Mouse (Mus musculus) telencephalon, adult 2 months (tissue): ENCODE measurements around the gene Gm49630.
"Not testable (repeated sequence)": the region's sequence is repeated elsewhere in the genome, so short reads cannot be mapped to it uniquely, and the experiment has no call there.

Experiments used
- DNase-seq: peaks from one replicate; pipeline ENCODE4 v3.0.0-alpha.2; 2011; ENCODE audit warnings: low read depth, low spot score

Gm49630 gene

DNA sequence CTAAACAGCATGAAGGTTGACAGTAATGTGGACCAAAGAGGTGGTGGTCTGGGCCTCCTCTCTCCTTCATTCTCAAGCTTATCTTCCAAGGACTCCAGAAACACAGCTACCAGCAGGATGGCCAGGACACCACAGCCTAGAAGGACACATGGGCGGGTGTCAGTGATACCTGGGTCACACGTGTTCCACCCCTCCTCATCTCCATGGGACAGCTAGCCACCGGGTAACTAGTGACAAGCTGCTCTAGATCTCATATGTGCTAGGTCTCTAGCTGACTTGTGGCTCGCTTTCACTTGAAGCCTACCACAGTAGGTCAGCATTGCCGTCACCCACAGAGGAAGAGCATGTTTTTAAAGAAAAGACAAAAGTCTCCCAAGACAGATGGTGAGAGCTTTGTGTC lies at the start of gene Gm49630:
Gene Gm49630, minus strand, starts transcription at position 101 of the 400 bp plus-strand sequence.
- DNase-seq: not testable (repeated sequence)

DNA sequence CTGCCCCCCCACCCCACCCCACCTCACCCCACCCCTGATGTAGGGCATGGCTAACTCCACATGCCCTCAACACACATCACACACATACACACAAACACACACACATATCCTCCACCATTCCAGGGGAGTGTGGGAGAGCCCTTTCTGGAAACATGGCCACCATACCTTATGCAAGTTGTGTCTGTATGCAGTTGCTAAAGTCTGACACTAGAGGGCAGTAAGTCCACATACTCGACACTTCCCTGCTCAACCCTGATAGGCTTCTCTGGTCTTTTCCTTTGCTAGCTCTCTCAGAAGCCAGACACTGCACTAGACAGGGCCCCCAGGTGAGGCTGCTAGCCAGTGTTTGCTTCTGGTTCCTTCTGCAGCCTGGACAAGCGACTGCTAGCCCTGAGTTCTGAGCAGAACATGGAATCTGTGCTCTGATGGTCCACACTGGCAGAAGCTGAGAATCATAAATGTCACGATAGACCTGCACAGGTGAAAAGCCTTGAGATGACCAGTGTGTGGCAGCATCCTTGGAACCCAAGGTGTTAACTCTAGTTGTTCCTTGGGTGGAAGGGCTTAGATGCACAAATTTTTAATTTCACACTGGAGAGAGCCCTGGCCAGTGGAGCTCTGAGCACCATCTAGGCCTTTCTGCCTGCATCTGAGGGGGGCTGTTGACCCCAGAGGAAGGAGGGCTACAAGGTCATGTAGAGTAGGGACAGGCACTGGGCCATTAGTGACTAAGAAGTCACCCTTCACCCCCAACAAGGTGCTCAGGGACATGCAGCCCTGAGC lies 48.6 kb upstream of the Gm49630 start:
- not testable (repeated sequence) for DNase-seq

DNA sequence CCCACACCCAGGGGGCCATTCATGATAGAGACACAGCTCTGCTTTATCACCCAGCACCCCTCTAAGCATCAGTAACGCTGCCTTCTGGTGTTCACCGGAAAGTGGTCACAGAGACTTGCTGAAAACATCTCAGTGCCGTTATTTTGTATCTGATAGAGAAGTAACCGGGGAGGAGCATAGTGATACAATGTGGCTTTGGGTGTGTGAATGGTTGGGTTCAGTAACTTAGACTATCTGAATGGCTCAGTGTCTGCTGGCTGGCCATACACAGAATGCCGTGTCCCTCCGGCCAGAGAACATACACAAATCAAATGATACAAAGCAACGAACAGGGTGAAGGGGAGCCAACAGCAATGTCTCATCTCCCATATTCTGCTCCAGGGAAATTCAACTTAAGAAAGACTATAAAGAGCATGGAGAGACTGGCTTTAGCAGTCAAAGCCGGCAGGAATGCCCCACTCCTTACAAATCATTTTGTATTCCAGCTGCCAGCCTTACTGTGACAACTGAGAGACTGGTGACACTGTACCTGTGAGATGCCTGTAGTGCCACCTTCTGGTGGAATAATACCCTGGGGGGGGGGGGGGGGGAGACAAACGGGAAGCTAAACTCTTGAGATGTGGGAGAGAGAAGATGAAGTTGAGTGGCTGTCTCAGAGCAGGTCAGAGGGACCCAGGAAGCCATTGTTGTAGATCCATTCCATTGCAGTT lies 43.0 kb upstream of the Gm49630 start:
- DNase-seq: not testable (repeated sequence)

DNA sequence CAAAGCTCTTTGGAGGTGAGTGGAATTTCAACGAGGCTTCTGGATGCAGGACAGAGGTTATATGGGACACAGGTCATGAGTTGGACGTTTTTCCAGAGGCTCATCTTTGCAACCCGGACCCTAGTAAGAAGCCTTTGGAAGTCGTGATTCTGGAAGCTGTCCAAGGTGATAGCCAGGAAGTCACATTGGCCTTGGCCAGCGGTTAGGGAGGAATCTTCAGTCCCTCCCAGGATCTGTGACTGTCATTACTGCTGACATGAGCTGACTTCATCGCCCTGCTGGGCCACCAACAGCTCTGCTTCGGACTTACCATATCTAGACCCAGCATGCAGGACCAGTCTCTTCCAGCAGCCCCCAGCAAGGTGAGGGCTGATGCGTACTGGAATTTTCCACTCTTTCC lies 41.6 kb upstream of the Gm49630 start:
- DNase-seq: not testable (repeated sequence)

DNA sequence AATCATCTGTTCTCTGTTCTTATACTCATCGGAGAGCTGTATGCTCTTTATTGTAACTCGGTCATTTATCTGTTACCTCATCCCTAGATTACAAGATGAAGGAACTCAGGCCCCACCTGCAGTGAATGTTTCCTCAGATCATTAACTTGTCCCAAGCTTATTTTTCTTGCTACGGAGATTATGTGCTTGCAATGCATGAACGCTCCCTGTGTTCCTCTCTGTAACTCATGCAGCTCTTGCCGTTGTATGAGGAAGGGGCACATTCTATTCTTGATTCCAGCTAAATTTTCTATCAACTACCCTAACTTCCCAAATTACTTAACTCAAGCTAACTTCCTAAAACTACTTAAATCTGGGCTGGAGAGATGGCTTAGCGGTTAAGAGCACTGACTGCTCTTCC lies 28.0 kb upstream of the Gm49630 start:
- DNase-seq: not testable (repeated sequence)

DNA sequence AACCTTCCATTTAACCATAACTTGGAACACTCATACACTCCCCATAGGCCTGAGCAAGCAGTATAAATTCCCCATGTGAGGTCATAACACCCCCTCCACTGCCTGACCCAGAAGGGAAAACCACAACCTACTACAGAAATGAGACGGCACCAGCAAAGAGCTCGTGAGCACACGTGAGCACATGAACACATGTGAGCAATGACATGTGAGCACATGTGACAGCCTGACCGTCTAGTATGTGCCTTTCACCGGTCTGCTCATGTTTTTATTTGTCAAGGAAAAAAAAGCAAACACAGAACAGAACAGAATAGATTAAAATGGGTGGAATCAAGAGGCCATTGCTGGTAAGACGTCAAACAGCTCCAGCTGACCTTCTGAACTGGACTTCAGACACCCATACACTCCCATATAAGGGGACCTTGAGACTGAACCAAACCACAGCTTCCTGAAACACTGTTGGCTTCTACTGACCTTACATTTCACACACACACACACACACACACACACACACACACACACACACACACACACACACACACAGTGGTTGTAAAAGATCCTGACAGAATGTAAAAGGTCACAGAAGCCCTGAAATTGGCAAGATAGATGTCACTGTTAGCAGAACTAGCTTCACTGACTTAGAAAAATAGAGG lies 26.5 kb upstream of the Gm49630 start:
- not testable (repeated sequence) for DNase-seq

DNA sequence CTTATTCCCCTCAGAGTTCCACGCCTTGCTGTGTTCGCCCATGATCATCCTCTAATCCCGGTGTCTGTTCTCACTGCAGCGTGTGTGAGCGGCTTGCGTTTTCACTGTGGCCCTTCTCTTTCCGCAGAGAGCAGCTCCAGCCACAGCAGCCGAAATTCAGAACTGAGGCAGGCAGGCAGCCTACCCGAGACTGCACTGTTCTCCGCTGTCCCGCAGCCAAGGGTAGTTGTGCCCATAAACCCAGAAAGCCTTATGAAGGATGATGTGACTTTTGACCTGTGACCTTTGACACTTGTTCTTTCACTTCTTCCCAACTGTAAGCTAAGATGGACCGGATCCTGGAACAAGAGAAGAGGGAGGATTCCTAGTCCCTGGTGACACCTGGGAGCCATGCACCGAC lies 25.3 kb upstream of the Gm49630 start:
- not testable (repeated sequence) for DNase-seq

DNA sequence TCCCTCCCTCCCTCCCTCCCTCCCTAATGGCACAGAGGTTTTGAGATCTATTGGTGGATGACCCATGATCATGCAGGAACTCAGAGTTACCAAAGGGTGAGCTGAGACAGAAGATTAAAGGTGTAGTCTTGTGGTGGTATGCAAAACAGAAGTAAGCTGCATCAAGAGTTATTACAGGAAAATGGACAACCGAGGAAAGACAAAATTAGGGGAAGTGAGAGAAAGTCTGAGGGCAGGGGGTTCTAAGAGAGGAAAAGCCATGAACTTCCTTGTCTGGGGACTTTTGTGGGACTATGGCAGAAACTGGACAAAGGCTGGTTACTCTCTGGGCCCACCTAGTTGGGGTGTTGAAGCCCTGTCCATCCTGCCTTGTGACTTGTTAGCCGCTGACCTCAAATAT lies 24.5 kb upstream of the Gm49630 start:
- not testable (repeated sequence) for DNase-seq

DNA sequence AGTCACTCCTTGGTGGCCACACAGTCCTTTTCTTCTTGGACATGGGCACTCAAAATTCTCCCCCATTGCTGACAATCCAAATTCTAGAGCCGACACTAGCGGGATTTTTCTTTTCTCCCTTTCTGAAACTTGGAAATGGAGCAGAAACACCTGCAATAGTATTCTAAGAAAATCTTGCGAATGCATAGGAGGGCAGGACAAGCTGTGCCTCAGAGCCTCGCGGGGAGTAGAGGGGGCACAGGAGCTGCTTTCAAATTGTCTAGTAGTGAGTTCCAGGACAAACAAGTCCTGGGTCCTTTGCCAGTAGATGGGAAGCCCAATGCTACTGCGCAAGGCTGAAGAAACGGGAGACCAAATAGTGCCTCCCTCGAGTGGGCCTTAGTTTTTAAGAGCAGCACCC lies 23.9 kb upstream of the Gm49630 start:
- not testable (repeated sequence) for DNase-seq

DNA sequence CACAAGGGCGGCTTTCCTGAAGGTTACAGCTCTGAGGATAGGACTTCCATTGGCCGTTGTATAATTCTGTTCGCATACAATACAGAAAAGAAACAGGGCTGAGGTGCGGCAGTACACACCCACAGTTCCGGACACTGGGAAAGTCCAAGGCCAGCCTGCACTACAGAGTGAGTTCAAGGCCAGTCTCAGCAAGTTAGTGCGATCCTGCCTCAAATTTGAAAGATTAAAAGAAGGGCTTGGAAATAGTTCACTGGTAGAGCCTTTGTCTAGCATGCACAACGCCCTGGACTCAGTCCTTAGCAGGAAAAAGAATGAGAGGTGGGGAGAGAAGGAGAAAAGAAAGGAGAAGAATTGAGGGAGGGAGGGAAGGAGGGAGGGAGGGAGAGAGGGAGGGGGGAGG lies 23.3 kb upstream of the Gm49630 start:
- not testable (repeated sequence) for DNase-seq

DNA sequence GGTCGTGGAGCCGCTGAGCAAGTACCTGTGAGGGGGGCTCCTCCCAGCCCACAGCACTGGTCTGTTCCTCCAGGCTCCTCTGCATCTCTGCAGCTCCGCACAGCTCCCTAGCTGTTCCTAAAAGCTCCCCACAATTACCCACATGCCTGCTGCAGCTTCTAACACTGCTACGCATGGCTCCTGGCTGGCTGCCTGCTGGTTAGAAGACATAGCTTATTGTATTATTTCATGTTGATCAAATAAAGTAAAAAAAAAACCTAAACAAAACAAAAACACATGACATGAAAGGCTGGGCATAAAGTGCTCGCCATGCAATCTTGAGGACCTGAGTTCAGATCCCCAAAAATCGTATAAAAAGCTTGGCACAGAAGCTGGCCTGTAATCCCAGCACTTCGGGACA lies 18.1 kb upstream of the Gm49630 start:
- DNase-seq: not testable (repeated sequence)

DNA sequence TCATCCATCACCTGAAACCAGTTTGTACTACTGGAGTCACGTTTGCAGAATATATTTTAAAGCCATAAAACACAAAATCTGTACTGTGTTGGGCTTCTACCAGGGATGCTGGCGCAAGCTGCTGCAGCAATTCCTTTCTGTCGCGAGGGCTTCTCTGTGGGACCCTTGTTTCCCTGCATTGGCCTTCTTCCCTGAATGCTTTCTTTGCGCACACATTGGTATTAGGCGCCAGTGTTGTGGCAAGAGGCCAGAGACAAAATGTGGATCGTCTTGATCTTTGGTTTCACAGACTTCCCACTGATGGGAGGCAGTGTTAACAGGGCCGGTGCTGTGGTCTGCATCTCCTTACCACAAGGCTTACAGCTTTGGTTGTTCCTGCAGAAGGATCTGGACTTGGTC lies 17.2 kb upstream of the Gm49630 start:
- DNase-seq: not testable (repeated sequence)

DNA sequence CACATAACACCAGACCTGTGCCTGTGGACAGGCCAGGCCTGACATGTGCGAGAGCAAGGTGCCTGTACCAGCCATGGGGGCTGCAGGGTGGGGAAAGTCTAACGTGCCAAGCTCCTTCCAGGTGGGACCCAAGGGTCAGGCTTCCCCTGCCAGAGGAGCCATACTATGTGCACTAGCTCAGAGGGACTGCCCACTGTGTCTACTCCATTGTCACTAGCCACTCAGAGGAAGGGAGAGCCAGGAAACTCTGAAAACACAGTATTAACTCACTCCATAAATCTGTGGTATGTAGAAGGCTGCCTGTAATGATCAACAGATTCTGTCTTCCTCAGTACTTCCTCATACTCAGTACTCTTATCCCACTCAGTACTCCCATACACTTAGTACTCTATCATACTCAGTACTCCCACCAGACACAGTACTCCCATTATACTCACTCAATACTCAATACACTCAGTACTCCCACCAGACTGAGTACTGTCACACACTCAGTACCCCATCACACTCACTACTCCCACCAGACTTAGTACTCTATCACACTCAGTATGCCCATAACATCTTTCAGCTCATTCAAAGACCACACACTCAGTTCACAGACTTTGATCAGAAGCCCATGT lies 16.7 kb upstream of the Gm49630 start:
- DNase-seq: not testable (repeated sequence)

DNA sequence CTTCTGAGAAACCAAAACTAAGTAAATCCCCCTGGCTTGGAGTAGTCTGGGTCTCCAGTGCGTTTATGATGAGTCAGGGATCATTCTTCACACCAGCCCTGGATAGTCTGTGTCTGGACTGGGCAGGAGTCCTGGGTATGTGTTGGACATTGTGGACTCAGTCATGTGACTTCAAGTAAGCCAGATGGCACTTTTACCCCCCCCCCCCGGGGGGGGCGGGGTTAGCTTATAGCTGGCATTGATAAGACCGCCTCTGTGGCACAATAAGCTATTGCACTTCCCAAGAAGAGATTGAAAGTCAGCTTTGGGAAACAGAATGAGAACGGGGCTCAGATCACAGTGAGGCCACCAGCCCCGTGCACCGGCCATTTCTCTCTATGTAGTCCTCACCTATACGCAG lies 14.2 kb upstream of the Gm49630 start:
- DNase-seq: not testable (repeated sequence)

DNA sequence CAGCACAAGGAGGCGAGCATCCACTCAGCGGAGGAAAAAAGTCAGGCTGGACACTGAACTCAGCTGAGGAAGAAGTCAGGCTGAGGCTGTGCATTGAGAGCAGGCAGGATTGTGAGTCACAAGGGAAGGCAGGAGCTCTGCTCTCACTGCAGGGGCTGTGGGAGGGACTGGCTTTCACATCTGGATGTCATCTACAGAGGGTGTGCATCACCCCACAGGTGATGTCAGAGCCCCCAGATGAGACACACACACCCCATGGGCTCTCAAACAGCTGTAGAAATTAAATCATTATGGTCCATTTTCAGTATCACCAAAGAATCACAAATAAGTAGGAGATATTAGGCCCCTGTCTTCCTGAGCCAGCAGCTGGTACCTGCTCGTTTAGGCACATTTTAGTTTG lies 13.6 kb upstream of the Gm49630 start, which contains the start of gene Unc93a2:
Gene Unc93a2, minus strand, starts transcription at position 101 of the 400 bp plus-strand sequence.
- not testable (repeated sequence) for DNase-seq

DNA sequence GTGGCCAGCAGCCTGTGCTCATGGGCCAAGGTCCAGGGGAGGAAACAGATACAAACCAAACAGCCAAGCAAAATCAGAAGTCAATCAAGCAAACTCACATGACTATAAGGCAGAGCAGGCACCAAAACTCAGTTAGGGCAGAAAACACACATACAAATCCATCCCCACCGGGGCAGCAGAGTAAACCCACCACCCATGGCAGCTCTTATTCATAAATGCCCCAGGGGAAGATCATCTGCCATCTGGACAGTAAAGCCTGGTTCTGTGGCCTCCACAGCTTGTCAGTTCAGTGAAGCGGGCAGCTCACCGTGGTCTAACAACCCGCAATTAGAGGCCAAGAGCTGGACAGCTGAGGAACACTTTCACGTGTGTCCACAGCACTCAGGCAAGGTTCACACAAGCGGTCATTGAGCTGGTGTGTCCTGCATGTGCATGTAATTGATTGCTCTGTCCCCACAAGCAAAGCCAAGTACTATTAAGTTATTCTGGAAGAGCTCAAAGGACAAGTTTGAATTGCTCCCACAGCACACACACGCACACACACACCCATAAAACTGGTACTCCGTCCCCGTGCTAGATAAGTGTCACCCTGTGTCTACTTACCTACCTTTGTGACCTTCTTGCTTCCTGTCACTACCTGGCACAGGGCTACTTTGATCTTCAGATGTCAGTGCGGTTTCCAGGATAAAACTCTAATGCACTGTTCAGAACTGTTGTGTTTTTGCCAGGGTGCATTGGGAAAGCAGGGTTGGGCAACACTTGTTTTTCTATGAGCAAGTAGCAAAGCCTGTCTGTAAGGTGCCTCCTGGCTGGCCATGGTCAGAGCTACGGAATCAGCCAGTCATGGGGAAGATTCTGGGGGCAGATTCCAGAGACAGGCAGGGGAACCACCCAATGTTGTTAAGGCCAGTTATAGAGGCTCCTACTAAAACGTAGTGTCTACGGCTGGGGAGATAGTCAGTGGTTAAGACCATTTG lies 11.7 kb upstream of the Gm49630 start:
- DNase-seq: not testable (repeated sequence)

DNA sequence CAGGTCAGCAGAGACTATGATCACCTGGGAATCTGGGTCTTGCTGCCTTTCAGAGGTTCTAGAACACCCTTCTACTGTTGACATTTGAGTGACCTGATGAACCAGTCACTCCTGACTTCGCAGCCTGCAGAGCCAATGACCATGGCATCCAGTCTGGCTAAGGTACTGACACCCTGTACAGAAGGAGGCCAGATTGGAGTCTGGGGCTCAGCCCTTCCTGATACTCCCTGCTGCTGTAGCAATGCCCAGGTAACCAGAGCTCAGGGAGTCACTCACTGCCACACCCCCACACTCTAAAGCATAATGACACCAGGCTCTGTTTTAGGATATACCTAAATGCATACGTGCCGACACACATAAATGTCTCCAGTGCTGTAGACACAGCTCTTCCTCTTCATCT lies 10.9 kb upstream of the Gm49630 start:
- DNase-seq: not testable (repeated sequence)

DNA sequence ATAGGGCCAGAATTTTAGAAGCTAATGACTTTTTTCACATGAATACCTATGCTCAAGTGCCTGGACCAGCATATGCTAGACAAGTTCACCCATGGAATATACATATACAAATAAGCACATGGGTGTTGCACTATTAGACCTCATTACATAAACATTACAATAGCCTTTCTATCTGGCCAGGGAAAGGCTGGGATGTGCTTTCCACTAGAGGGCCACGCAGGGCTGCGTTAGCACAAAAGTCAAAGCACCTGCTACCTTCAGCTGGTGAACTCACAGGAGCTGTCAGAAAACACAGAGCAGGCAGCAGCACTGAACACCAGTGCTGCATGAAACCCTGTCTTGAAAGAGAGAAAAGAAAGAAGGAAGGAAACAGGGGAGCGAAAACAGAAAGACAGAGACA lies 6.1 kb upstream of the Gm49630 start:
- DNase-seq: not testable (repeated sequence)

DNA sequence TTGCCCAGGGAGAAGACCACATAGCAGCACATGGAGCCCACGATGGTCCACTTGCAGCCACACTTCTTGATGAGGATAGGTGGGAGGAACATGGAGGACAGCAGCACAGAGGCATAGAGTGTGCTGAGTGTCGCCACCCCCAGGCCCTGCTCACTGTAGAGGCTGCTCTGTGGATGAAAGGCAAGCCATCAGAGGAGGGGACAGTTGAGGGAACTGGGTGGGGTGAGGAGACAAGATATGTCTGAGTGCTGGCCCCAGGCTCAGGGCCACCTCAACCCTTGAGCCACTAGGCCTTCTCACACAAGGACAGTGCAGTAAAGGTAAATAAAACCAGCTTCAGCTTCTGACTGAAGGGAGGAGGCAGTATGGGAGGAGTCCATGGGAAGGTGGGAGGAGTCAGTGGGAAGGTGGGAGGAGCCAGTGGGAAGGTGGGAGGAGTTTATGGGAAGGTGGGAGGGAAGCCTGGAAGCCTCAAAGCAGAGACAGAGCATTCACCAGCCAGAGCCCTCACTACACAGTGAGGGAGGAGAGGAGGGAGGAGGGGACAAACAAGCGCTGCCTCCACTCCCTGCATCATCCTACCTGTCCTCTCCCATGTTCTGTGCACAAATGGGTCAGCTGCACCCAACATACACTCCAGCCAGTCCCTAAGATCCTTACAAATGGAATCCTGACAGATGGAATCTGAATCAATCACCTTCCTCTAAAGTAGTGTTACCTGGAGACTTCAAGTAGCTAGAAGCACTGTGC lies 5.3 kb upstream of the Gm49630 start:
- DNase-seq: not testable (repeated sequence)

DNA sequence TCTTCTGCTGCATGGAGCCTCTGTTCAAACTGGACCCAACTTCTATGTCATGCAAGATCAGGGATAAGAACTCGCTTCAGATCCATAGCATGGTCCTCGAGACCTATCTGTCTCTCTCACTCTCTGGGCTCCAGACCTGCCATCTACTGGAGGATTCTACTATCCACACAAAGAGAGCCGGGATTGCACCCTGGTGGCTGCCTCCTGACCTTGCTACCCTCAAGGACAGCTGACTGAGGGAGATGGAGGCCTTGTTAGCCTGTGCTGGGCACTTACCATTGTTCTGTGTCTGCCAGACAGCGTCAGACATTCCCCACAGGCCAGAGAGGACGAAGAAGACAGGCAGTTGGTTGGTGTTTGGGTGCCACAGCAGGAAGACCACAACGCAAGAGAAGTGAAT lies 2.4 kb downstream of the Gm49630 start:
- not testable (repeated sequence) for DNase-seq
